Mouse (Mus musculus): ENCODE results near the gene Zcchc18.
"Not testable (repeated sequence)": the region's sequence is repeated elsewhere in the genome, so short reads cannot be mapped to it uniquely, and the experiment has no call there.

Zcchc18 gene

DNA sequence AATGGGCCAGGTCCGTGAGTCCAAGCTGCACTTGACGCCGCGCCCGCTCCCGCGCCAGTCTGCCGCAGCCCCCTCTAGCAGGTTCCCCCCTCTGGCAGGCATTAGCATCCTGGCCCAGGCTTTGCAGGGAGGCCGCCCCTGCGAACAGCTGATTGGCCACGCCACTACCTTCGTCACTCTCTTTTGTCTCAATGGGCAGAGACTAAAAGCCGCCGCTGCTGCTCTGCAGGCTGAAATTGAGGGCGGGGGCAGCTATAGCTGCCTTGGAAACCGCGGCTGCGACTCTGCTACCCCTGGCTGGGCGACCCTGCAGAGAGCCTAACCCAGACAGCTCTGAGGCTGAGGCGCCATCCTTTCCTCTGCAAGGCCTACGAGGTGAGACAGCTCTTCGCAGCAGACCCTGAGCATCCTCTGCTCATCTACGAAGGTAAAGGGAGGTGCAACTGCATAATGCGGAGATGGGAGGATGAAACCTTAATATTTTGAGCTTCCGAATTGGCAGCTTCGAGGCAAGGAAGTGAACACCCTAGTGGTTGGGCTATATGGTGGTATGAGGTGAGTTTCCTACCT is at the start of gene Zcchc18:
Gene Zcchc18, plus strand, starts transcription at position 178 of the 570 bp plus-strand sequence.
- no peak for DNase-seq (ENCODE audit: low read depth)

DNA sequence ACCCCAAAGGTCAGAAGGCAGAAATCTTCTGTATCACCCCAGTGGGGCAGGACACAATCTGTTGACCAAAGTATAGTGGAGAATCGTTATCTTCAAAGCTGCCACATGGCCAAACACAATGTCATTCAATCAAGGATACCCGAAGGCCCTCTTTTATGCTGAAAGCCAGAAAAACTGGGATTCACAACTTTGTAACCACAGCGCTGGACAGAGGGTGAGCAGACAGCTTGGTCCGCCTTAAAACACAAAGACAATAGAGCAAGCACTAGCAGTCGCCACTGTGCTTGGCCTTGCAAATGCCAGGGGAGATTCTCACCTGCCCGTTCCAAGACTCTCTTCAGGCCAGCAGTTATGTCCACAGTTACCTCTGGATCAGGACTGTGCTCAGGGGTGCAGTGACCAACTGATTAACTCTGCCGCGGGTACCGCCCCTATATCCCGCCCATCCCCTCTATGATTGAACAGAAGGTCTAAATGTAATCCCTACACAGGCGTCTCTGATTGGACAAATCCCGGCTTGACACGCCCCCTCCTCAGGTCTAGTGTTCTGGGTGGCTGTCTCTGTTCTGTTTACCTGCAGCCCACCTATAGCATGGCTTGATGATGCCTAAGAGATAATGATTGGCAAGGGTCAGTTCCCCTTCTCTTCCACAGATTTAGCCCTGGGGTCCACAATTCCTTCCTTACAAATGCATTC is 35.2 kb upstream of the Zcchc18 start:
- DNase-seq (ENCODE audit: low read depth) = not testable (repeated sequence)

- DNase-seq (ENCODE audit: low read depth) = not testable (repeated sequence)
Observed at GRCm38 (mm10) chrX:136958300-136958699, 34.7 kb upstream of the Zcchc18 start.

GRCm38 (mm10) chrX:136959688-136960087 is 33.3 kb upstream of the Zcchc18 start:
- DNase-seq (ENCODE audit: low read depth) = peak; percentile 18

GRCm38 (mm10) chrX:136975397-136975796 is 17.6 kb upstream of the Zcchc18 start, which contains the start of gene Tmsb15b2:
TSS of gene Tmsb15b2 (minus strand) at chrX:136975497.
- DNase-seq (ENCODE audit: low read depth) = not testable (repeated sequence)

- no peak for DNase-seq (ENCODE audit: low read depth)
Observed at GRCm38 (mm10) chrX:136976424-136977084, 16.4 kb upstream of the Zcchc18 start, which contains the start of the genes Tmsb15l and Tmsb15b1. TSS of gene Tmsb15l (minus strand) at chrX:136976869. TSS of gene Tmsb15b1 (minus strand) at chrX:136976874.

- peak; percentile 28 for DNase-seq (ENCODE audit: low read depth)
Observed at GRCm38 (mm10) chrX:136978616-136979015, 14.3 kb upstream of the Zcchc18 start.

GRCm38 (mm10) chrX:136986039-136986438 is 6.9 kb upstream of the Zcchc18 start:
- DNase-seq (ENCODE audit: low read depth) = peak; percentile 77

DNA sequence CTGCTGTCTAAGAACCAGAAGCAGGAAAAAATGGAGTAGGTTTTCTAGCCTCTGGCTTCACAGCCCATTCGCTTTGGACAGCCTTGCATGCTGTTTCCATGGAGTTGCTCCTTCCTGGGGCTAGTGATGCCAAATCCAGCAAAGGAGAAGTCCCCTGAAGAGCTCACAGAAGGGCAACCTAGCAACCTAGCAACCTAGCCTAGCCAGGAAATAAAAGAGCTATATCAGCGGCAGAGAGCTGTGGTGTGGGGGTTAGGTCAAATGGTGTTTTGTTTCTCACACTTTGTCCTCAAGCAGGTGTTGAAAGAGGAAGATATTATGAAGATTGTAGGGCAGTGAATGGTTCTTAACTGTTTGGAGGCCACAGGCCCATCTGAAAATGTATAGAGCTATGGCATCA is 1.7 kb upstream of the Zcchc18 start:
- DNase-seq (ENCODE audit: low read depth) = no peak

- DNase-seq (ENCODE audit: low read depth) = no peak
Observed at GRCm38 (mm10) chrX:136992191-136992965, 577 bp upstream of the Zcchc18 start.

DNA sequence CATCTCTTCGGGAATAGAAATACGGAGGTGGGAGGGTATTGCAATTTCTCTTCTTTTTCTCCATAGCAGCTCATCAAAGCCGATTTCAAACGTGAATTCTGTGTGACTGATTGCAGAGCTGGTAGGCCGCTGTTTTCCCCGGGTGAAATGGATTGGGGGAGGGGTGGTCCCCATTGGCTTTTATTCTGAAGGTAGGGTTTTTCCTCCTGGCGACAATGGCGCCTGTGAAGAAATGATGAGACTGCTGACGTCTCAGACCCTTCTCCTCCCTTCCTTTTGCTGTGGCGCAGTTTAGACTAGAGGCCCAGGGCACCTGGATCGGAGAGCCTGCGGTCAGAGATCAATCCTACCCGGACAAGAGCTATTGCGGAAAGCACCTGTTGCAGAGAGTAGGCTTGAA is 686 bp downstream of the Zcchc18 start:
- no peak for DNase-seq (ENCODE audit: low read depth)

GRCm38 (mm10) chrX:136996256-136996655 is 3.3 kb downstream of the Zcchc18 start:
- no peak for DNase-seq (ENCODE audit: low read depth)

DNA sequence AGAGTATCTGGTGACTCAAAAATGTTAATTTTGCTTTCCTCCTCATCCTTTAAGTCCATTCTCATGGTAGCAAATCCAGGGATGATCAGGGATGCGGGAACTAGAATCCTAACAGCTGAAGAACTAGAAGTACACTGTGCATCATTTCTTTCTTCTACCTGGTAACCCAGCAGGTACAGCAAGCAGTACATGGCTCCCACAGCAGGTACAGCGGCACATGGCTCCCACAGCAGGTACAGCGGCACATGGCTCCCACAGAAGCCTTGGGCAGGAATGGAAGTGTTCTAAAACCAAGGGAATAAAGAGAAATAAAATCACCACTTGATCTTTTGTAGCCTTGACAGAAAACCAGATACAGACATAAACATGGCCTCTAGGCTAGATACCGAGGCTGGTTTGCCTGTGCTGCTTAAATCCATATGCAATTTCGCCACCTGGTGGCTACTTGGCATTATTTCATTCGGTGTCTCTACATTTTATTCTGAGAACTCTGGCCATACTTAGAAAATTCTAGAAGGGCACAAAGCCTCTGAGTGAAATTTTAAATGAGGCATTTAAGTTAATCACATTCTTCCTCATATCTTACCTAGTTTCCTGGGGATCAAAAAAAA is 22.2 kb downstream of the Zcchc18 start:
- peak; percentile 79 for DNase-seq (ENCODE audit: low read depth)

GRCm38 (mm10) chrX:137017668-137018067 is 24.7 kb downstream of the Zcchc18 start:
- DNase-seq (ENCODE audit: low read depth) = peak; percentile 14

- peak; percentile 65 for DNase-seq (ENCODE audit: low read depth)
Observed at GRCm38 (mm10) chrX:137019310-137019709, 26.4 kb downstream of the Zcchc18 start.

- DNase-seq (ENCODE audit: low read depth) = no peak
Observed at GRCm38 (mm10) chrX:137030916-137031315, 38.0 kb downstream of the Zcchc18 start.

GRCm38 (mm10) chrX:137031726-137032125 is 38.8 kb downstream of the Zcchc18 start:
- DNase-seq (ENCODE audit: low read depth) = peak; percentile 6

GRCm38 (mm10) chrX:137034322-137034721 is 41.4 kb downstream of the Zcchc18 start:
- DNase-seq (ENCODE audit: low read depth) = no peak

GRCm38 (mm10) chrX:137037470-137037999 is 44.6 kb downstream of the Zcchc18 start:
- DNase-seq (ENCODE audit: low read depth) = no peak

GRCm38 (mm10) chrX:137038000-137038483 is 45.1 kb downstream of the Zcchc18 start, which contains the start of gene Slc25a53:
TSS of gene Slc25a53 (minus strand) at chrX:137038302.
- DNase-seq (ENCODE audit: low read depth) = peak; percentile 89

DNA sequence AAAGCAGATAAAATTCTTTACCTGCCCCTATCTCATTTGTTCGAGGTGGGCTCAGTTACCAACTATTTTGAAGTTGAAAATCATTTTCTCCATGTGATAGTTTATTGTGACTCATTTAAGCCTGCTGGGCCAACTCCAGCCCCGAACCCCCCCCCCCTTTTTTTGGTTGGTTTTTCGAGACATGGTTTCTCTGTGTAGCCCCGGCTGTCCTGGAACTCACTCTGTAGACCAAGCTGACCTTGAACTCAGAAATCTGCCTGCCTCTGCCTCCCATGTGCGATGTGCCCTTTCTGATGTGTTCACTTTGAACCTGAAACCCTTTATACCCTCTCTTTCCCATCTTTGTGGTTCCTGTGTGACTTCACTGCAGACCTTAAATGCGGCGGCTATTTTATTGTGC is 45.5 kb downstream of the Zcchc18 start:
- no peak for DNase-seq (ENCODE audit: low read depth)
